Mouse (Mus musculus) MEL (cell line): ENCODE results near the gene Gm10643.

ENCODE experiments used
- CTCF ChIP-seq, 3 experiments: IDR thresholded peaks in 2 of 3; conservative IDR thresholded peaks in 1 of 3; 2 replicates each; pipeline ENCODE4 v1.5.1; 2011 to 2012; ENCODE audit warnings: low read length in 3 of 3, low read depth in 2 of 3, mild to moderate bottlenecking in 2 of 3, improper control_type of control experiment in 1 of 3, inconsistent platforms in 1 of 3, mixed read lengths in 1 of 3, moderate library complexity in 1 of 3; ENCODE audit not compliant: control insufficient read depth in 1 of 3, insufficient read depth in 1 of 3, poor library complexity in 1 of 3, severe bottlenecking in 1 of 3
- MEF2A ChIP-seq: IDR thresholded peaks from 2 replicates; pipeline ENCODE4 v1.6.1; 2014; ENCODE audit warnings: low read depth, mild to moderate bottlenecking, inconsistent platforms, low read length, improper control_type of control experiment; ENCODE audit not compliant: poor library complexity, insufficient replicate concordance, severe bottlenecking; ENCODE audit errors: extremely low read depth
- MXI1 ChIP-seq: IDR thresholded peaks from 2 replicates; pipeline ENCODE4 v1.6.1; 2011; ENCODE audit warnings: mild to moderate bottlenecking, low read depth, low read length, improper control_type of control experiment
- POLR2A ChIP-seq, 2 experiments: IDR thresholded peaks; 2 replicates each; pipeline ENCODE4 v1.6.1; 2011 to 2012; ENCODE audit warnings: low read length in 2 of 2, mild to moderate bottlenecking in 2 of 2, control low read depth in 1 of 2, improper control_type of control experiment in 1 of 2, low read depth in 1 of 2, moderate library complexity in 1 of 2; ENCODE audit not compliant: control insufficient read depth in 1 of 2, insufficient read depth in 1 of 2, poor library complexity in 1 of 2
- RCOR1 ChIP-seq: IDR thresholded peaks from 2 replicates; pipeline ENCODE4 v1.6.1; 2012; ENCODE audit warnings: low read depth, mild to moderate bottlenecking, inconsistent platforms, low read length, improper control_type of control experiment
- ZNF384 ChIP-seq: IDR thresholded peaks from 2 replicates; pipeline ENCODE4 v1.6.1; 2012; ENCODE audit warnings: low read depth, mild to moderate bottlenecking, inconsistent platforms, low read length, improper control_type of control experiment

DNA sequence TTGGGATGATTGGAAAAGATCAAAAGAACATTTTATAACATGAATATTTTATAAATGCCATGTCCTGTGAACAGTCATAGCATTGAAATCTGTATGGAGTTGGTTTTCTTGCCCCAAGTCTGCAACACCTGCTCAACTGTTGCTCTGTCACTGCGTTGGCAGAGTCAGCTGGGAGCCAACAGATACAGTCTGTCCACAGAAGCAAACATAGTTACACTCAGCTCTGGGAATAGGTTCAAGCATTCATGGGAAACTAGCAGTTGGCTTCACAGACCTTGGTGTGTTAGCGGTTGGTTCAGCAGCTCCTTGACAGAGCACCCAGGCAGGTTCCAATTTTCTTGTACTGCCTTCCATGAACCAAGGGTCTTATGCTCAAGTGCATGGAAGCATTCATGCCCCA lies 5.7 kb upstream of the Gm10643 start:
- TF ChIP-seq MEF2A (no peak), CTCF (IDR thresholded peaks at IDR 0.05 in 2 of 3, conservative IDR thresholded peaks at IDR 0.05 in 1 of 3; ENCODE audit: control insufficient read depth in 1 of 3, insufficient read depth in 1 of 3, low read depth in 2 of 3, low read length in 3 of 3, poor library complexity in 1 of 3, severe bottlenecking in 1 of 3) (no peak), POLR2A (IDR thresholded peaks at IDR 0.05; ENCODE audit: control insufficient read depth in 1 of 2, insufficient read depth in 1 of 2, low read depth in 1 of 2, low read length in 2 of 2, poor library complexity in 1 of 2) (no peak), ZNF384 (no peak), RCOR1 (no peak), MXI1 (no peak)
